Mouse (Mus musculus) kidney, adult 2 months (tissue): ENCODE measurements around the gene Slc33a1.

ENCODE experiments used
- CTCF ChIP-seq: fragments of 200-500 bp; conservative IDR thresholded peaks from 2 replicates; pipeline ENCODE4 v1.5.1; 2011; ENCODE audit warnings: low read depth, mild to moderate bottlenecking, control low read depth, low read length, moderate library complexity, mixed read lengths; ENCODE audit not compliant: insufficient read depth, insufficient read length
- POLR2A ChIP-seq: fragments of 200-500 bp; IDR thresholded peaks from one replicate; pipeline ENCODE4 v1.6.1; 2011; ENCODE audit warnings: low read depth, low read length, control low read depth

DNA sequence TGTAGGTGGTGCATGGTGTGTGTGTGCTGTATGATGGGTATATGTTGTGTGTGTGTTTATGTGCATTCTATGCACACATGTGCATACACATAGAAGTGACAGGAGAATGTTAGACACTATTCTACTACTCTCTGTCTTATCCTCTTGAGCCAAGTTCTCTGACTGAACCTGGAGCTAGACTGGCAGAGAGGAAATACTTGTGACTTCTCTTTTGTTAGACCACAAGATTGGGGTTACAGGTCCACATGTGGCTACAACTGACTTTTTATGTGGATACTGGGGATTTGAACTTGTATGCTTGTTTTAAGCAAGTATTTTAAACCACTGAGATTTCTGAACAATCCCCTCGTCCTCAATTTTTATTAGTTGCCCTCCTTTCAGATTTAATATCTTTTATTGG, 22.1 kb upstream of the Slc33a1 start:
- no peak for TF ChIP-seq CTCF
- no peak for TF ChIP-seq POLR2A
